Mouse (Mus musculus): Measurements from ENCODE around the gene Mavs. TPM values are rescaled to one million over a fixed set of nuclear protein-coding genes. Genes with fewer than 3 reads are reported as not detected.

Gene Mavs
- polyA plus RNA-seq, 1 experiment from 2014 or later, result 19.7 TPM

GRCm38 (mm10) chr2:131290669-131291068 lies 56.8 kb downstream of the Mavs start:
- H3K36me3 ChIP-seq (replicated peaks), result peaks cover 94% of the 10 kb centered on the region
- DNase-seq (ENCODE audit: extremely low spot score, low spot score), result no peak
- no peak overlapping the region for H3K27ac ChIP-seq
- H3K9me3 ChIP-seq, result no peaks in the 10 kb centered on the region
- H3K4me3 ChIP-seq, result no peak overlapping the region
- H3K4me1 ChIP-seq, result no peaks in the 10 kb centered on the region
- H3K27me3 ChIP-seq (ENCODE audit: poor library complexity, severe bottlenecking), result no peaks in the 10 kb centered on the region

GRCm38 (mm10) chr2:131296746-131297261 lies 62.9 kb downstream of the Mavs start:
- Histone ChIP-seq H3K27ac (no peak overlapping the region), H3K36me3 (replicated peaks) (peaks cover 88% of the 10 kb centered on the region), H3K4me1 (peaks cover 16% of the 10 kb centered on the region), H3K9me3 (no peaks in the 10 kb centered on the region), H3K27me3 (ENCODE audit: poor library complexity, severe bottlenecking) (no peaks in the 10 kb centered on the region), H3K4me3 (no peak overlapping the region)
- WGBS, result 91% methylated on average over 2 of the region's 2 CpGs
- no peak for DNase-seq (ENCODE audit: extremely low spot score, low spot score)

Small RNAs within 50 kb of the gene (microRNA-seq; reads per million reads assigned to microRNA genes)
- gene Mir103-2, result 160 reads per million, percentile 52 among the genes with 10 or more reads in this experiment

Other genes with a start within 250 kb of the Mavs start
- 3.1 and 3.3 TPM in 2 replicates for gene Gfra4, start 191.0 kb upstream of the Mavs start, polyA plus RNA-seq (2016; fragmentation: Nextera tagmentation; extraction: Ambion mirVana)
- gene Adam33, start 170.2 kb upstream of the Mavs start, polyA plus RNA-seq (2016; fragmentation: Nextera tagmentation; extraction: Ambion mirVana), result 0.63 TPM in 1 of 2 replicates, not detected in the other
- gene Siglec1, start 147.3 kb upstream of the Mavs start, polyA plus RNA-seq (2016; fragmentation: Nextera tagmentation; extraction: Ambion mirVana), result 0.09 and 0.12 TPM in 2 replicates
- 8.4 and 8.7 TPM in 2 replicates for gene Hspa12b, start 106.8 kb upstream of the Mavs start, polyA plus RNA-seq (2016; fragmentation: Nextera tagmentation; extraction: Ambion mirVana)
- not detected in 2 replicates for gene Gm11037, start 100.6 kb upstream of the Mavs start, polyA plus RNA-seq (2016; fragmentation: Nextera tagmentation; extraction: Ambion mirVana)
- gene 1700037H04Rik, start 74.0 kb upstream of the Mavs start, polyA plus RNA-seq (2016; fragmentation: Nextera tagmentation; extraction: Ambion mirVana), result 128 and 129 TPM in 2 replicates
- gene Cenpb, start 54.0 kb upstream of the Mavs start, polyA plus RNA-seq (2016; fragmentation: Nextera tagmentation; extraction: Ambion mirVana), result 8.9 and 10.0 TPM in 2 replicates
- 65.9 and 79.3 TPM in 2 replicates for gene Cdc25b, start 47.1 kb upstream of the Mavs start, polyA plus RNA-seq (2016; fragmentation: Nextera tagmentation; extraction: Ambion mirVana)
- gene Spef1, start 46.8 kb upstream of the Mavs start, polyA plus RNA-seq (2016; fragmentation: Nextera tagmentation; extraction: Ambion mirVana), result 4.4 and 4.6 TPM in 2 replicates
- 23.2 and 26.9 TPM in 2 replicates for gene Ap5s1, start 27.0 kb upstream of the Mavs start, polyA plus RNA-seq (2016; fragmentation: Nextera tagmentation; extraction: Ambion mirVana)
- 38.9 and 44.8 TPM in 2 replicates for gene Pank2, start 28.4 kb downstream of the Mavs start, polyA plus RNA-seq (2016; fragmentation: Nextera tagmentation; extraction: Ambion mirVana)
- 7.5 and 7.7 TPM in 2 replicates for gene Rnf24, start 118.8 kb downstream of the Mavs start, polyA plus RNA-seq (2016; fragmentation: Nextera tagmentation; extraction: Ambion mirVana)